Mouse (Mus musculus): ENCODE measurements at regions not wholly inside any gene's neighbourhood (a gene's known extent, or its start where the extent isn't known, plus 50 kb on each side); places are given as distances from the start of the nearest gene placed in this dataset.
A peak's percentile ranks its signal among the peaks of the same experiment; 100 is the strongest.
"Not testable (repeated sequence)": the region's sequence is repeated elsewhere in the genome, so short reads cannot be mapped to it uniquely, and the experiment has no call there.

DNA sequence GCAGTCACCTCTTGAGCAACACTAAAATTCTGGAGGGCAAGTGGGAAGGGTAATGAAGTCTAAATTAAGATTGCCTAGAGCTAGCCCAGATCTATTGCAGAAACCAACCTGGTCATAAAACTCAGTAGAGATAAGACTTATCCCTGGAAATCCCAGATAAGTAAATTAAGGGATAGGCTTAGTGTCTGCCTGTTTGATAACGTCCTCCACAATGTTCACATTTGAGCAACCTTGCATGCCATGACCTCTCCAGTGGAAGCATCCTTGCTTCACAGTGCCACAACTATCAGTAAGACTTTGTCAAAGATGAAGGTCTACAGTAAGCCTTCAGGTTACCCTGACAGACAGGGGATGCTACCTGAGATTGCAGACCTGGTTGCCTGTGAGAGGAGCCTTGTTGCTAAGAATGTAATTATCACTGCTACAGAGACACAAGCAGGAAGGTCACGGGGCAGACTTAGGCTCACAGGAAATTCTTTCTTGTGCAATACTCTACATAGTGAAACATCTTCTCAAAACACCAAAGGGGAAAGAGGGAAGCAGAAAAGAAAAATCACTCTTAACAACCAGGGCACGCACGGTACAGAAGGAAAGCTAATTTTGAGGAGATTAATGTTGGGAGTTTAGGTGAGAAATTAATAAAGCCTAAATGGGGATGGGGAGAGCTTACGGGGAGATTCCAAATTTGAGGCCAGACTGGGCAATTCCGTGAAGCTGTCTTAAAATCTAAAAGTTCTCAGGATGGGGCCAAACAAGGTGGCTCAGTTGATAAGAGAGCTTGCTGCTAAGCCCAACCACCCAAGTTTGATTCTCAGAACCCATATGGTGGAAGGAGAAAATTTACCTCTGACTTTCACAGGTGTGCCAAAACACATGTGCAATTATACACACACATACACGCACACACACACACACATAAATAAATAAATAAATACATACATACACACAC lies 56.9 kb upstream of the Prdm9 start:
- Histone ChIP-seq H3K4me3 (no peak overlapping the region), H3K9me3 (replicated peaks) (no peaks in the 10 kb centered on the region), H3K4me1 (no peaks in the 10 kb centered on the region), H3K36me3 (no peaks in the 10 kb centered on the region), H3K27me3 (ENCODE audit: low read depth, poor library complexity, severe bottlenecking) (no peaks in the 10 kb centered on the region), H3K27ac (replicated peaks) (no peak overlapping the region)
- WGBS = 85% methylated on average over 7 of the region's 7 CpGs
- no peak for DNase-seq (ENCODE audit: low spot score)

- Histone ChIP-seq H3K4me3 (no peak overlapping the region), H3K4me1 (no peaks in the 10 kb centered on the region), H3K36me3 (no peaks in the 10 kb centered on the region), H3K27me3 (ENCODE audit: low read depth, poor library complexity, severe bottlenecking) (no peaks in the 10 kb centered on the region), H3K9me3 (replicated peaks) (no peaks in the 10 kb centered on the region), H3K27ac (replicated peaks) (no peak overlapping the region)
- 7% methylated on average over 2 of the region's 2 CpGs for WGBS
- no peak for DNase-seq (ENCODE audit: low spot score)
These were observed 58.8 kb upstream of the Prdm9 start for GRCm38 (mm10) chr17:15622913-15623312.

DNA sequence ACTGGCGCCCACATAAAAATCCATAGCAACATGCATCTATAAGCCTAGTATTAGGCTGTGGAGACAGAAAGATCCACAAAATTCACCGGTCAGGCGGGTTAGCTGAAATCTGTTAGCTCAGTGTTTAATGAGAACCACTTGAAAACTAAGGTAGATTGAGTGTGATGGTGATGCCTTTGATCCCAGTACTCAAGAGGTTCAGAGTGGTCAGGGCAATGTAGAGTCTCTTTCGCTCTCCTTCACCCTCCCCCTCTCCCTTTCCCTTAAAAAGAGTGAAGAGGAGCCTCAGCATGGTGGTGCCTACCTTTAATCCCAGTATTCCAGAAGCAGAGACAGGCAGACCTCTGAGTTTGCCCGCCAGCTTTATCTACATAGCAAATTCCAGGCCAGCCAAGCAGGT lies 66.6 kb upstream of the Prdm9 start:
- Histone ChIP-seq H3K36me3 (no peaks in the 10 kb centered on the region), H3K27ac (replicated peaks) (no peak overlapping the region), H3K4me1 (peaks cover 5% of the 10 kb centered on the region; the same call in 1 of the 2 replicates), H3K27me3 (ENCODE audit: low read depth, poor library complexity, severe bottlenecking) (no peaks in the 10 kb centered on the region), H3K9me3 (replicated peaks) (peaks cover 15% of the 10 kb centered on the region), H3K4me3 (no peak overlapping the region)
- no peak for DNase-seq (ENCODE audit: low spot score)
- 77% methylated on average over 5 of the region's 5 CpGs for WGBS

DNA sequence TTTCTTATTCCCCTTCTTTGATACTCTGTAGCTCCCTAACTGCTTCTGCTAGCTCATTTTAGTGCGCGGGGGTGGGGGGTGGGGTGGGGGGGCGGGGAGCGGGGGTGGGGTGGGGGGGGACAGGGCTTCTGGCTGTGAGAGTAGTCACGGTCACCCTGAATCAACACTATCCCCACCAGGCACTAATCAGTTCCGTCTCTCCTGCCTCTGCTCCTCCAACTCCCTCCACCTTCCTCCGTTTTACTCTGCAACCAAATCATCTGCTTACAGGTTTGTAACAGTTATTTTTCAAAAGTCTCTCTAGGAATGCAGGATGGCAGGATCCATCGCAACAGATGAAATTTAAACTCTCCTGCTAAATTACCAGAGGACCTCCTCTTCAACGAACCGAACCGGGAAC lies 67.5 kb upstream of the Prdm9 start:
- 31% methylated on average over 11 of the region's 11 CpGs for WGBS
- peak overlapping the region; percentile 14; the same call in 1 of the 2 replicates for H3K4me3 ChIP-seq
- no peak for DNase-seq (ENCODE audit: low spot score)
- peaks cover 5% of the 10 kb centered on the region; the same call in 1 of the 2 replicates for H3K4me1 ChIP-seq
- no peaks in the 10 kb centered on the region for H3K36me3 ChIP-seq
- H3K27me3 ChIP-seq (ENCODE audit: low read depth, poor library complexity, severe bottlenecking) = no peaks in the 10 kb centered on the region
- H3K27ac ChIP-seq (replicated peaks) = no peak overlapping the region
- peaks cover 15% of the 10 kb centered on the region for H3K9me3 ChIP-seq (replicated peaks)

DNA sequence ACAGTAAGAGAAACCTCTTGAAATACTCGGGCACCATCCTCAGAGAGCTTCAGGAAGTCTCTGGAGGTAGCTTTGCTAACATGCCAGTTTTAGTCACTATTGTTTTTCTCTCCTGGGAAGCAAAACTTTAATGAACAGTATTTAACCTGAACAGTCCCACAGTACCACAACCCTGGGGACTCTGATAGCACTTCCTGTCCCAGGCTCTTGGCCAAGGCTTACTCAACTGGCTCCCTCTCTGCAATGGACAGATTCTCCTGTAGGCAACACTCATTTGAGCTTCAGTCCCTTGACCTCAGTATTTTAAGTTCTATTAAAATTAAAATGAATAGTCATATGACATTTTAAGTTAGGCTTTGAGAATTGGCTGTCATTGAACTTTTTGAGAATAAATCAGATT lies 67.9 kb upstream of the Prdm9 start:
- no peak for DNase-seq (ENCODE audit: low spot score)
- Histone ChIP-seq H3K27ac (replicated peaks) (no peak overlapping the region), H3K27me3 (ENCODE audit: low read depth, poor library complexity, severe bottlenecking) (no peaks in the 10 kb centered on the region), H3K36me3 (no peaks in the 10 kb centered on the region), H3K9me3 (replicated peaks) (peaks cover 15% of the 10 kb centered on the region), H3K4me3 (no peak overlapping the region), H3K4me1 (peaks cover 5% of the 10 kb centered on the region; the same call in 1 of the 2 replicates)
- WGBS = 41% methylated on average over 1 of the region's 1 CpGs

- not testable (repeated sequence) for H3K36me3 ChIP-seq; H3K27ac ChIP-seq (replicated peaks); H3K27me3 ChIP-seq (ENCODE audit: low read depth, poor library complexity, severe bottlenecking); DNase-seq (ENCODE audit: low spot score); H3K4me3 ChIP-seq; H3K4me1 ChIP-seq
- WGBS = 79% methylated on average over 12 of the region's 12 CpGs
- H3K9me3 ChIP-seq (replicated peaks) = peaks cover 12% of the 10 kb centered on the region
These were observed 65.5 kb upstream of the Chd1 start for GRCm38 (mm10) chr17:15639111-15639865.

DNA sequence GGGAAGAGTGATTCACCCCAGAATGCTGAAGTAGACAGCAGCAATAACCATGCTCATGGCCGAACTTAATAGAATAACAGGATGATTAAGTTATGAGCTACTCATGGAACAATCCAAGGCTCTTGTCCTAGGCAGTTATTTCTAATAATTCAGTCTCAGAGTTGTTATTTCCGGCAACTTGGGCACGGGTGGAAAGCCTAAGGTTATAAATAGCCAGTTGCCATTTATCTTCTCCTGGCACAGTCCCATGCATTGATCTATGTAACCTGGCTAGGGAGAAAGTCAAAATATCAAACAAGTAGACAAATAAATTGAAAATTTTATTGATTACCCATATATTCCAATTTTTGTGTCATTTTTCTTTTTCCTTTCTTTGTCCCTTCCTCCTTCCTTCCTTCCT lies 64.0 kb upstream of the Chd1 start:
- no peak for DNase-seq (ENCODE audit: low spot score)
- no peak overlapping the region for H3K27ac ChIP-seq (replicated peaks)
- H3K4me1 ChIP-seq = no peaks in the 10 kb centered on the region
- no peaks in the 10 kb centered on the region for H3K27me3 ChIP-seq (ENCODE audit: low read depth, poor library complexity, severe bottlenecking)
- H3K9me3 ChIP-seq (replicated peaks) = peaks cover 6% of the 10 kb centered on the region
- 92% methylated on average over 3 of the region's 3 CpGs for whole genome bisulfite sequencing
- H3K36me3 ChIP-seq = no peaks in the 10 kb centered on the region
- no peak overlapping the region for H3K4me3 ChIP-seq

DNA sequence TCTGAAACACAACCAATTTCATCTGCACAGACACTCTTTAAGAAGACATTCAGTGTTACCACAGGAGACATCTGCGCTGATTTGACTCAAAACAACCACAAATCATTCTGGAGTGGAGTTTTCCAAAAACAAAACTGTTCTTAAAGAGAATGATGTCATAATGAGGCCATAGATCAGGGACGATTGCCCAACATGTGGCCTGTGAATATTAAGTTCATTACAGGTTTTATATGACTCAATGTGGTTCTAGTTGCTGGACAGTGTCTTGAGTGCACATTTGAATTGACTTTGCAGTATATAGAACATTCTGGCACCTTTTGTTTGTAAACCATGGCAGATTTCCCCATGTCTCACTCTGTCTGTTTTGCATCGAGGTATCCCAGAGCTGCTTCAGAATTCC lies 63.0 kb upstream of the Chd1 start:
- Histone ChIP-seq H3K27me3 (ENCODE audit: low read depth, poor library complexity, severe bottlenecking) (no peaks in the 10 kb centered on the region), H3K36me3 (no peaks in the 10 kb centered on the region), H3K9me3 (replicated peaks) (peaks cover 6% of the 10 kb centered on the region), H3K4me3 (no peak overlapping the region), H3K27ac (replicated peaks) (no peak overlapping the region), H3K4me1 (no peaks in the 10 kb centered on the region)
- no peak for DNase-seq (ENCODE audit: low spot score)
- 87% methylated on average over 3 of the region's 3 CpGs for WGBS

GRCm38 (mm10) chr17:15646768-15647167 lies 58.0 kb upstream of the Chd1 start:
- no peaks in the 10 kb centered on the region for H3K36me3 ChIP-seq
- H3K27ac ChIP-seq (replicated peaks) = no peak overlapping the region
- no peaks in the 10 kb centered on the region for H3K27me3 ChIP-seq (ENCODE audit: low read depth, poor library complexity, severe bottlenecking)
- WGBS = 86% methylated on average over 1 of the region's 1 CpGs
- H3K4me3 ChIP-seq = no peak overlapping the region
- H3K4me1 ChIP-seq = no peaks in the 10 kb centered on the region
- no peak for DNase-seq (ENCODE audit: low spot score)
- H3K9me3 ChIP-seq (replicated peaks) = no peaks in the 10 kb centered on the region

- DNase-seq (ENCODE audit: low spot score) = no peak
- 77% methylated on average over 8 of the region's 8 CpGs for WGBS
- no peaks in the 10 kb centered on the region for H3K27me3 ChIP-seq (ENCODE audit: low read depth, poor library complexity, severe bottlenecking)
- H3K27ac ChIP-seq (replicated peaks) = no peak overlapping the region
- peaks cover 7% of the 10 kb centered on the region; the same call in 1 of the 2 replicates for H3K4me1 ChIP-seq
- H3K9me3 ChIP-seq (replicated peaks) = no peaks in the 10 kb centered on the region
- no peaks in the 10 kb centered on the region for H3K36me3 ChIP-seq
- no peak overlapping the region for H3K4me3 ChIP-seq
These were observed 54.6 kb upstream of the Chd1 start for GRCm38 (mm10) chr17:15650089-15650742.

DNA sequence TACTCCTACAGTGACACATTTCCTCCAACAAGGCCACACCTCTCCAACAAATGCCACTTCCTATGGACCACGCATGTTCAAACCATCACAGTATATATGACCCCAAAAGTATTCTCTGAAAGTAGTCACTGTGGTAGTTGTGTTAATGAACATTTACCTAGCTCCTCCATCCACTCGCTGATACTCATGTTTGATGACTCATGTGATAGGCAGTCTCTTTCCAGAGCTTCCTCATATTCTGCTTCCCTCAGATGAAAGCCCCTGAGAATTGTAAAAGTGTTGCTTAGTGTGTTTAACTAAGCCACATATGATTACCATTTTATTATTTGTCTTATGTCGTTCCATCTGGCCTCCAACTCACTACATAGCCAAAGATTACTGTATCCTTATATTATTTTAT lies 52.9 kb upstream of the Chd1 start:
- Histone ChIP-seq H3K4me1 (peaks cover 7% of the 10 kb centered on the region; the same call in 1 of the 2 replicates), H3K27me3 (ENCODE audit: low read depth, poor library complexity, severe bottlenecking) (no peaks in the 10 kb centered on the region), H3K27ac (replicated peaks) (no peak overlapping the region), H3K36me3 (no peaks in the 10 kb centered on the region), H3K9me3 (replicated peaks) (no peaks in the 10 kb centered on the region), H3K4me3 (no peak overlapping the region)
- 92% methylated on average over 3 of the region's 3 CpGs for WGBS
- DNase-seq (ENCODE audit: low spot score) = no peak
